Mouse (Mus musculus) liver, embryonic 15.5 days (tissue): Measurements from ENCODE around the gene Tnf. TPM values are rescaled to one million over a fixed set of nuclear protein-coding genes. Genes with fewer than 3 reads are reported as not detected.

ENCODE experiments used
- ATAC-seq: fragments of 200-750 bp; cut with Nextera tagmentation; 2 replicates; pipeline ENCODE4 v1.8.0; 2017; ENCODE audit warnings: moderate number of reproducible peaks, mild to moderate bottlenecking, moderate library complexity; ENCODE audit not compliant: insufficient read depth
- H3K27ac ChIP-seq: fragments of 300-500 bp; sonication (generic); replicated peaks from 2 replicates; pipeline ENCODE4 v1.5.1; 2015; ENCODE audit warnings: mild to moderate bottlenecking, inconsistent platforms
- H3K27me3 ChIP-seq: fragments of 300-500 bp; sonication (generic); 2 replicates; pipeline ENCODE4 v1.6.1; 2015; ENCODE audit warnings: mild to moderate bottlenecking, inconsistent platforms
- H3K36me3 ChIP-seq: fragments of 300-500 bp; sonication (generic); replicated peaks from 2 replicates; pipeline ENCODE4 v1.6.1; 2015; ENCODE audit warnings: moderate library complexity, mild to moderate bottlenecking, inconsistent platforms
- H3K4me1 ChIP-seq: fragments of 300-500 bp; sonication (generic); replicated peaks from 2 replicates; pipeline ENCODE4 v1.6.1; 2015; ENCODE audit warnings: inconsistent platforms
- H3K4me2 ChIP-seq: fragments of 300-500 bp; sonication (generic); 2 replicates; pipeline ENCODE4 v1.6.1; 2015; ENCODE audit warnings: moderate library complexity, mild to moderate bottlenecking, inconsistent platforms
- H3K4me3 ChIP-seq: fragments of 300-500 bp; sonication (generic); replicated peaks from 2 replicates; pipeline ENCODE4 v1.5.1; 2015; ENCODE audit warnings: mild to moderate bottlenecking, inconsistent platforms
- H3K9ac ChIP-seq: fragments of 300-500 bp; sonication (generic); 2 replicates; pipeline ENCODE4 v1.6.1; 2015; ENCODE audit warnings: moderate library complexity, mild to moderate bottlenecking, inconsistent platforms
- H3K9me3 ChIP-seq: fragments of 300-500 bp; sonication (generic); replicated peaks from 2 replicates; pipeline ENCODE4 v1.6.1; 2016; ENCODE audit warnings: inconsistent platforms
- WGBS: fragments of 180-500 bp; shearing (Covaris S2); methylation state at CpG from one replicate; pipeline ENCODE4 v1.1.7; 2015; ENCODE audit warnings: mixed read lengths; ENCODE audit not compliant: insufficient replicate concordance; 5-methylcytosine and 5-hydroxymethylcytosine counted together
- polyA plus RNA-seq: library from polyadenylated mRNA; unstranded; fragments of >200 nt; fragmentation: Nextera tagmentation; extraction: Ambion mirVana; gene quantifications from 2 replicates; pipeline ENCODE4 v1.2.1, GENCODE M21; 2015

Gene Tnf
- polyA plus RNA-seq, 1 experiment from 2014 or later = 0.36 TPM

- Histone ChIP-seq H3K9me3 (no peaks in the 10 kb centered on the region), H3K4me2 (peak within 1 kb of the TSS; percentile 21), H3K36me3 (no peaks in the 10 kb centered on the region), H3K27ac (peak within 1 kb of the TSS; percentile 74), H3K9ac (no peak within 1 kb of the TSS), H3K4me1 (peaks cover 29% of the 10 kb centered on the region), H3K4me3 (peak within 1 kb of the TSS; percentile 54), H3K27me3 (no peaks in the 10 kb centered on the region)
- 31% methylated on average over 7 of the region's 7 CpGs for WGBS
- ATAC-seq = no peak
Measured at GRCm38 (mm10) chr17:35187959-35188610, 13.7 kb downstream of the Tnf start, which contains the start of gene Lst1. Gene Lst1 (minus strand): TSS chr17:35188439.

GRCm38 (mm10) chr17:35187345-35187744 lies 14.5 kb downstream of the Tnf start:
- no peaks in the 10 kb centered on the region for H3K27me3 ChIP-seq
- peak overlapping the region; percentile 21 for H3K4me2 ChIP-seq
- no peak for ATAC-seq
- H3K27ac ChIP-seq = peak overlapping the region; percentile 74
- no peak overlapping the region for H3K9ac ChIP-seq
- no peaks in the 10 kb centered on the region for H3K36me3 ChIP-seq
- no peaks in the 10 kb centered on the region for H3K9me3 ChIP-seq
- 52% methylated on average over 4 of the region's 4 CpGs for WGBS
- H3K4me1 ChIP-seq = peaks cover 29% of the 10 kb centered on the region
- peak overlapping the region; percentile 54 for H3K4me3 ChIP-seq

- no peaks in the 10 kb centered on the region for H3K9me3 ChIP-seq
- no peaks in the 10 kb centered on the region for H3K36me3 ChIP-seq
- H3K9ac ChIP-seq = no peak overlapping the region
- H3K4me2 ChIP-seq = peak overlapping the region; percentile 72
- H3K4me1 ChIP-seq = peaks cover 29% of the 10 kb centered on the region
- peak overlapping the region; percentile 54 for H3K4me3 ChIP-seq
- H3K27me3 ChIP-seq = no peaks in the 10 kb centered on the region
- H3K27ac ChIP-seq = peak overlapping the region; percentile 53
- under 1% methylated on average over 4 of the region's 4 CpGs for WGBS
- ATAC-seq = no peak
Measured at GRCm38 (mm10) chr17:35186681-35187080, 15.1 kb downstream of the Tnf start.

- WGBS = under 1% methylated on average over 18 of the region's 18 CpGs
- H3K27ac ChIP-seq = peak overlapping the region; percentile 53
Measured at GRCm38 (mm10) chr17:35185639-35186611, 15.9 kb downstream of the Tnf start.

GRCm38 (mm10) chr17:35180093-35180492 lies 21.7 kb downstream of the Tnf start:
- no peak overlapping the region for H3K4me3 ChIP-seq
- H3K4me1 ChIP-seq = no peaks in the 10 kb centered on the region; the same call in 1 of the 2 replicates
- no peaks in the 10 kb centered on the region for H3K9me3 ChIP-seq
- no peaks in the 10 kb centered on the region for H3K36me3 ChIP-seq
- no peak overlapping the region for H3K27ac ChIP-seq
- no peak overlapping the region for H3K9ac ChIP-seq
- no peak overlapping the region for H3K4me2 ChIP-seq
- H3K27me3 ChIP-seq = no peaks in the 10 kb centered on the region
- ATAC-seq = no peak
- WGBS = 60% methylated on average over 5 of the region's 5 CpGs

More at GRCm38 (mm10) chr17:35185639-35186611, 15.9 kb downstream of the Tnf start:
- 0 out of 2 replicates have a peak, but pooled peaks have one; percentile 11 for ATAC-seq
- no peaks in the 10 kb centered on the region for H3K36me3 ChIP-seq
- H3K27me3 ChIP-seq = no peaks in the 10 kb centered on the region
- H3K4me1 ChIP-seq = peaks cover 29% of the 10 kb centered on the region
- no peaks in the 10 kb centered on the region for H3K9me3 ChIP-seq
- peak overlapping the region; percentile 72 for H3K4me2 ChIP-seq
- no peak overlapping the region for H3K9ac ChIP-seq
- peak overlapping the region; percentile 54 for H3K4me3 ChIP-seq

- no peak overlapping the region for H3K9ac ChIP-seq
- H3K27ac ChIP-seq = no peak overlapping the region
- no peaks in the 10 kb centered on the region for H3K36me3 ChIP-seq
- WGBS = 4% methylated on average over 5 of the region's 5 CpGs
- H3K4me3 ChIP-seq = no peak overlapping the region
- no peaks in the 10 kb centered on the region for H3K27me3 ChIP-seq
- H3K4me2 ChIP-seq = no peak overlapping the region
- peak; percentile 54; the same call in 1 of the 2 replicates for ATAC-seq
- no peaks in the 10 kb centered on the region for H3K9me3 ChIP-seq
- H3K4me1 ChIP-seq = no peaks in the 10 kb centered on the region; the same call in 1 of the 2 replicates
Measured at GRCm38 (mm10) chr17:35178528-35178927, 23.3 kb downstream of the Tnf start.

GRCm38 (mm10) chr17:35175968-35176367 lies 25.8 kb downstream of the Tnf start, which contains the start of gene Aif1:
Gene Aif1 (minus strand): TSS chr17:35176068.
- H3K9ac ChIP-seq = no peak within 1 kb of the TSS
- H3K27ac ChIP-seq = no peak within 1 kb of the TSS
- H3K4me1 ChIP-seq = no peaks in the 10 kb centered on the region; the same call in 1 of the 2 replicates
- 39% methylated on average over 2 of the region's 2 CpGs for WGBS
- no peaks in the 10 kb centered on the region for H3K36me3 ChIP-seq
- no peak for ATAC-seq
- no peak within 1 kb of the TSS for H3K4me2 ChIP-seq
- H3K9me3 ChIP-seq = no peaks in the 10 kb centered on the region
- H3K4me3 ChIP-seq = no peak within 1 kb of the TSS
- H3K27me3 ChIP-seq = no peaks in the 10 kb centered on the region

- 65% methylated on average over 6 of the region's 6 CpGs for WGBS
- no peak overlapping the region for H3K27ac ChIP-seq
- H3K4me1 ChIP-seq = no peaks in the 10 kb centered on the region; the same call in 1 of the 2 replicates
- ATAC-seq = no peak
- no peaks in the 10 kb centered on the region for H3K36me3 ChIP-seq
- no peak overlapping the region for H3K9ac ChIP-seq
- no peaks in the 10 kb centered on the region for H3K27me3 ChIP-seq
- H3K9me3 ChIP-seq = no peaks in the 10 kb centered on the region
- no peak overlapping the region for H3K4me2 ChIP-seq
- no peak overlapping the region for H3K4me3 ChIP-seq
Measured at GRCm38 (mm10) chr17:35175382-35175781, 26.4 kb downstream of the Tnf start.

GRCm38 (mm10) chr17:35174201-35174977 lies 27.4 kb downstream of the Tnf start:
- H3K27me3 ChIP-seq = no peaks in the 10 kb centered on the region
- no peak overlapping the region for H3K4me3 ChIP-seq
- no peaks in the 10 kb centered on the region for H3K36me3 ChIP-seq
- no peaks in the 10 kb centered on the region for H3K9me3 ChIP-seq
- no peak overlapping the region for H3K4me2 ChIP-seq
- H3K27ac ChIP-seq = no peak overlapping the region
- H3K9ac ChIP-seq = no peak overlapping the region
- no peak for ATAC-seq
- H3K4me1 ChIP-seq = no peaks in the 10 kb centered on the region; the same call in 1 of the 2 replicates
- WGBS = 50% methylated on average over 8 of the region's 8 CpGs

GRCm38 (mm10) chr17:35173329-35173728 lies 28.5 kb downstream of the Tnf start:
- no peak overlapping the region for H3K9ac ChIP-seq
- no peaks in the 10 kb centered on the region for H3K9me3 ChIP-seq
- no peak overlapping the region for H3K27ac ChIP-seq

More at GRCm38 (mm10) chr17:35173329-35173728, 28.5 kb downstream of the Tnf start:
- H3K36me3 ChIP-seq = no peaks in the 10 kb centered on the region
- no peaks in the 10 kb centered on the region for H3K27me3 ChIP-seq
- WGBS = 45% methylated on average over 3 of the region's 3 CpGs
- H3K4me3 ChIP-seq = no peak overlapping the region
- H3K4me1 ChIP-seq = no peaks in the 10 kb centered on the region; the same call in 1 of the 2 replicates
- no peak for ATAC-seq
- no peak overlapping the region for H3K4me2 ChIP-seq
